Mouse (Mus musculus) heart, embryonic 16.5 days (tissue): ENCODE data around the gene Lrp5. TPM values are rescaled to one million over a fixed set of nuclear protein-coding genes. Genes with fewer than 3 reads are reported as not detected.
"Not testable (repeated sequence)": the region's sequence is repeated elsewhere in the genome, so short reads cannot be mapped to it uniquely, and the experiment has no call there.

Experiments
- ATAC-seq: fragments of 200-750 bp; cut with Nextera tagmentation; replicated peaks from 2 replicates; pipeline ENCODE4 v1.8.0; 2017; ENCODE audit warnings: moderate number of reproducible peaks; ENCODE audit not compliant: insufficient read depth, low FRiP score; ENCODE audit errors: extremely low read depth
- H3K27ac ChIP-seq: fragments of 300-500 bp; sonication (generic); 2 replicates; pipeline ENCODE4 v1.5.1; 2014; ENCODE audit warnings: mild to moderate bottlenecking, low read length, control low read depth, moderate library complexity
- H3K27me3 ChIP-seq: fragments of 300-500 bp; sonication (generic); 2 replicates; pipeline ENCODE4 v1.6.1; 2014; ENCODE audit warnings: low read length, mixed read lengths; ENCODE audit not compliant: control insufficient read depth, insufficient read depth
- H3K36me3 ChIP-seq: fragments of 300-500 bp; sonication (generic); 2 replicates; pipeline ENCODE4 v1.6.1; 2014; ENCODE audit not compliant: control insufficient read depth, insufficient read depth
- H3K4me1 ChIP-seq: fragments of 300-500 bp; sonication (generic); 2 replicates; pipeline ENCODE4 v1.6.1; 2014; ENCODE audit warnings: low read length, mixed read lengths; ENCODE audit not compliant: control insufficient read depth, insufficient read depth
- H3K4me2 ChIP-seq: fragments of 300-500 bp; sonication (generic); 2 replicates; pipeline ENCODE4 v1.6.1; 2014; ENCODE audit warnings: low read depth, mild to moderate bottlenecking, control low read depth, low read length
- H3K4me3 ChIP-seq: fragments of 300-500 bp; sonication (generic); 2 replicates; pipeline ENCODE4 v1.5.1; 2014; ENCODE audit warnings: mild to moderate bottlenecking, control low read depth, low read length
- H3K9ac ChIP-seq: fragments of 300-500 bp; sonication (generic); 2 replicates; pipeline ENCODE4 v1.6.1; 2014; ENCODE audit warnings: low read length, control low read depth
- H3K9me3 ChIP-seq: fragments of 300-500 bp; sonication (generic); replicated peaks from 2 replicates; pipeline ENCODE4 v1.6.1; 2016; ENCODE audit warnings: low read length; ENCODE audit not compliant: control insufficient read depth
- WGBS: fragments of 180-500 bp; shearing (Covaris S2); extraction: QIAGEN DNeasy Blood & Tissue Kit; methylation state at CpG from one replicate; pipeline ENCODE4 v1.1.7; 2014; 5-methylcytosine and 5-hydroxymethylcytosine counted together
- polyA plus RNA-seq: library from polyadenylated mRNA; unstranded; fragments of >200 nt; fragmentation: Nextera tagmentation; extraction: Ambion mirVana; gene quantifications from 2 replicates; pipeline ENCODE4 v1.2.1, GENCODE M21; 2015

Gene Lrp5
- polyA plus RNA-seq, 1 experiment from 2014 or later = 3.1 TPM

DNA sequence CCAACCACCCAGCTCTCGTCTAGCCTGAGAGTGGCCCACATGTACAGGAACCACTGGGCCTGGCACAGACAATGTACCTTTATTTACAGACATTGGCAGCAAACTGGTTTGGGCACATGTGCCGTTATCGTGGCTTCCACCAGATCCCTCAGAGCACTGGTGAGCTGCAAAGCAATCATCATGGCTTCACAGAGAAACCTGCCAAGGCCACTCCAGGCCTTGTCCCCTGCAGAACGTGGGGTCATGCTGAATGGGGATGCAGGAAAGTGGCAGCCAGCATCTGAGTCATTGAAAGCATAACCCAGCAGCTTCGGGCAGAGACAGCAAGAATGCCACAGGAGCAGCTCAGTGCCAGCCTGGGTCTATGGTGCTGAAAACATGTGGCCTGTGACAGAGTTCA, 92.0 kb downstream of the Lrp5 start:
- no peak overlapping the region for H3K4me2 ChIP-seq
- H3K4me1 ChIP-seq = no peaks in the 10 kb centered on the region
- ATAC-seq = no peak
- 90% methylated on average over 5 of the region's 5 CpGs for WGBS
- H3K9me3 ChIP-seq = no peaks in the 10 kb centered on the region
- H3K9ac ChIP-seq = no peak overlapping the region
- no peaks in the 10 kb centered on the region for H3K27me3 ChIP-seq
- H3K27ac ChIP-seq = no peak overlapping the region
- H3K36me3 ChIP-seq = peaks cover 32% of the 10 kb centered on the region
- H3K4me3 ChIP-seq = no peak overlapping the region

DNA sequence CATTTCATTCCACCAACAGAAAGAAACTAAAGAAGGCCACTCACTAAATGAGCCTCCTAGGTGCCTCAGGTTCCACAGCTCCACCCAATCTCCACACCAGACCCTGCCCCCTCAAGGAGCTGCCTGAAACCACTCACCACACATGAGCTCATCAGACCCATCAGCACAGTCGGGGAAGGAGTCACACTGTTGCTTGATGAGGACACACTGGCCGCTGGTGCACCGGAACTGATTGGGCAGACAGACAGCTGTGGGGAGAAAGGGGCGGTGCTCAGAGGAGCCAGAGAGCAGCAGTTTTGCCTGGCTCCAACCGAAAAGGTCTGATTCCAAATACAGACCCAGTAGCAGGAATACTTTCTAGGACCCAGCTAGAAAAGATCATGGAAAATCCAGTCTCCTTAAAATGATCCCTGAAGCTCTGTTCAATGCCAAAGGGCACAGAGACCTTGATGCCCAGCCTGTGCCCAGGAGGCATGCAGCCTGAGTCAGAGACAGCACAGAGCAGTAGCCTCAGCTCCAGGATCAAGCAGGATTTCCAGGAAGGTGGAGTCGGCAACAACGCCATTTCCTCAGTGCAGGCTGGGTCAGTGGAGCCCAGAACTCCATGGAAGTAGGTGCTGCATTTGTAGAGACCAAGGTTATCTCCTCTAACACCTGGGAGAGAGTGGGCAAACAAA, 92.8 kb downstream of the Lrp5 start:
- H3K9ac ChIP-seq = no peak overlapping the region
- H3K4me3 ChIP-seq = no peak overlapping the region
- no peak overlapping the region for H3K27ac ChIP-seq
- H3K4me1 ChIP-seq = no peaks in the 10 kb centered on the region
- ATAC-seq = no peak
- H3K36me3 ChIP-seq = peaks cover 34% of the 10 kb centered on the region
- no peaks in the 10 kb centered on the region for H3K27me3 ChIP-seq
- 74% methylated on average over 7 of the region's 7 CpGs for WGBS
- no peak overlapping the region for H3K4me2 ChIP-seq
- H3K9me3 ChIP-seq = no peaks in the 10 kb centered on the region

DNA sequence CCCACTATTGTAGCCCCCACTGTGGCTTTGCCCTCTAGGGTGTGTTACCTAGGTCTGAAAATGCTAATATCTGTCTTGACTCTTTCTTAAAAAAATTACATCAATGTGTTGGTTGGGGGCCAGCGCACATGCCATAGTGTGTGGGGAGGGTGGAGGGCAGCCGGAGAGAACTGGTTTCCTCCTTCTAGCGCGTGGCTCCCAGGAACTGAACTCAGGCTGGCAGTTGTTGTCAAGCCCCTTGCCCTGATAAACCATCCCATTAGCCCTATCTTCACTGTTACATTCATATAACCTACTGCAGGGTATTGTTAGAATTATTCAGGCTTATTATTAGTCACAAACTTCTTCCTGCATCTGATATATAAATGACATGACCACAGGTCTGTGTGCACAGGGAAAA, 96.4 kb downstream of the Lrp5 start:
- Histone ChIP-seq H3K9me3 (no peaks in the 10 kb centered on the region), H3K4me3 (no peak overlapping the region), H3K4me1 (no peaks in the 10 kb centered on the region), H3K36me3 (peaks cover 32% of the 10 kb centered on the region), H3K9ac (no peak overlapping the region), H3K4me2 (no peak overlapping the region), H3K27ac (no peak overlapping the region), H3K27me3 (no peaks in the 10 kb centered on the region)
- no peak for ATAC-seq
- WGBS = 88% methylated on average over 4 of the region's 4 CpGs

DNA sequence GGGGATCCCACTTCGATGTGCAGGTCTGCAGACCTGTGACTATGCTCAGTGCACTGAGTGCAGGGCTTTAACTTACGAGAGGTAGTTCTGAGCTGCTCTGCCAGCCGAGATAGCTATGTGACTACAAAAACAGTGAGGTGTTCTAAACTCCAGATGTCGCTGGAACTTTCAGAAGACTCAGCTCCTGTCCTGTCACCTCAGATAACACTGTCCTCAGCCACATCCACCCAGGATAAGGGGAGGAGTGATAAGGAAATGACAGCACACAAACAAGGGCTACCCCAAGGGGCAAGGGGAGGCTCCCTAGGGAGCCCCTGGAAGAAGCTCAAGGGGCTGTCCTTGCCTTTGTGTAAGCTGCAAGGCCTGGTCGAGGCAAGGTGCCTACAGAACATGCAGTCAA, 96.8 kb downstream of the Lrp5 start:
- ATAC-seq = no peak
- Histone ChIP-seq H3K36me3 (peaks cover 33% of the 10 kb centered on the region), H3K9me3 (no peaks in the 10 kb centered on the region), H3K27ac (no peak overlapping the region), H3K27me3 (no peaks in the 10 kb centered on the region), H3K9ac (no peak overlapping the region), H3K4me3 (no peak overlapping the region), H3K4me1 (no peaks in the 10 kb centered on the region), H3K4me2 (no peak overlapping the region)
- 47% methylated on average over 5 of the region's 5 CpGs for WGBS

DNA sequence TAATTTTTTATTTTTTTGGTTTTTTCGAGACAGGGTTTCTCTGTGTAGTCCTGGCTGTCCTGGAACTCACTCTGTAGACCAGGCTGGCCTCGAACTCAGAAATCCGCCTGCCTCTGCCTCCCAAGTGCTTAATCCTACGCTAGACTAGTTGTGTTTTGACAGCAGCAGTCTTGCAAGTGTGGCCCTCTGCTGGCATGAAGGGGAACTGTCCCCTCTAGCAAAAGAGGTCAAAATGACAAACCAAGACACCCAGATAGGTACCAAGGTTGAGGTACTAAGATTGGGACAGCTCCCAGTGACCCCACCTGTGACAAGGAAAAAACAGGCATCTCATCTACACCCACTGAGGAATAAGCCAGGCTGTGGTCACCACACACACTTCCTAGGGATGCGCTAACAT, 98.6 kb downstream of the Lrp5 start:
- H3K27ac ChIP-seq, H3K4me1 ChIP-seq, H3K27me3 ChIP-seq, H3K4me2 ChIP-seq, ATAC-seq, H3K9ac ChIP-seq, H3K4me3 ChIP-seq, H3K9me3 ChIP-seq: not testable (repeated sequence)
- WGBS = 93% methylated on average over 5 of the region's 5 CpGs
- peaks cover 32% of the 10 kb centered on the region for H3K36me3 ChIP-seq

DNA sequence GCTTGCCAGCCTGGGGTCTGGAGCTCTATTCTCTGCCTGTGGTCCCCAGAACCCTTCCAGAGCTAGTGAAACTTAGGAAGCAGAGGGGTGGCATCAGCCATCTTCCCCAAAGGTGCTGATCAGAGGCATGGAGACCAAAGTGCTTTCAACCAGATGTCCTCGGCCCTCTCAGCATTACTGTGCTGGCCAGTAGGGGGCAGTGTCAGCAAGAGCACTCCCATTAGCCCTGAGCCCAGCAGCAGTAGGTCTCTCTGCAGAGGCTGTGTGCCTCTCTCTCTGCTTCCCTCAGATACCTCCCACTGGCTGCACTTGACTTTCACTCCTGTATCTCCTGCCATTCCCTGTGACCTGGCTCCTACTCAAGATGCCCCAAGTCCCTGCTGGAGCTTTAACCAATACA, 99.8 kb downstream of the Lrp5 start:
- 22% methylated on average over 1 of the region's 1 CpGs for WGBS
- Histone ChIP-seq H3K36me3 (peaks cover 25% of the 10 kb centered on the region), H3K4me3 (no peak overlapping the region), H3K27ac (no peak overlapping the region), H3K4me2 (no peak overlapping the region), H3K4me1 (no peaks in the 10 kb centered on the region), H3K9me3 (no peaks in the 10 kb centered on the region), H3K27me3 (no peaks in the 10 kb centered on the region), H3K9ac (no peak overlapping the region)
- no peak for ATAC-seq

DNA sequence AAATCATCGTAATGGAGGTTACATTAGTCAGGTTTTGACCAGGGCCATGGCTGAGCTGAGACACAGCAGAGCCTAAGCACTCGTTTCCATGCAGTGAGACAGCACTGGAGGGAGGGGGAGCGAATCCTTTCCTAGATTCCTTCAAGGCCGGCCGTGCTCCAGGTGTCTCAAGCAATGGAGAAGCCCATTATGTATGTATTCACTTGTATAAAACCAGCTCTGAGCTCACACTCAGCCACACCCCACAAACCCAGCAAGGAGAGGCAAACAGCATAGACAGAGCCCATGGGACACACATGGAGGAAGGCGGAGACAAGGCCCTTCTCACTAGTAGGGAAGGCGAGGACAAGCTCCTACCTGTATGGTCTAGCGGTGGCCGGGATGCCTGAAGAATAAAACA, 100.3 kb downstream of the Lrp5 start:
- WGBS = 89% methylated on average over 9 of the region's 9 CpGs
- Histone ChIP-seq H3K4me3 (no peak overlapping the region), H3K9me3 (no peaks in the 10 kb centered on the region), H3K4me2 (no peak overlapping the region), H3K36me3 (peaks cover 20% of the 10 kb centered on the region), H3K4me1 (no peaks in the 10 kb centered on the region), H3K27me3 (no peaks in the 10 kb centered on the region), H3K27ac (no peak overlapping the region), H3K9ac (no peak overlapping the region)
- ATAC-seq = no peak

DNA sequence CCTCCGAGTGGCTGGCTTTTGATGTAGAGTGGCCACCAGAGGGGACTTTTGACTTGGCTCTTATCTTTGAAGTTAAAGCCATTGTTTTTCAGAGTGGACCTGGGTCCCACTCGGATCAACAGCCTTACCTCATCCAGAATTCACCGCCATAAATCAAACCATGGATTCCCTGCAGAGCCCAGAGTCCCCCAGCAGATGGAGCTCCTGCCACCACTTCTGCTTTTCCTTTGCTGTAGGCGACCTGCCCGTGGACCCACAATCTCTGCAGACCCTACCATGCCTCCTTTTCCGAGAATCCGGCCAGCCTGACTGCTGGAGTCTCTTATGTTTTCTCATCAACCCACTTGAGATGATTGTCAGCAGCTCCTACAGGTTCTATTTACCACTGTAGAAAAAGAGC, 105.0 kb downstream of the Lrp5 start:
- Histone ChIP-seq H3K4me2 (no peak overlapping the region), H3K4me1 (peaks cover 18% of the 10 kb centered on the region), H3K9ac (no peak overlapping the region), H3K27me3 (no peaks in the 10 kb centered on the region), H3K4me3 (no peak overlapping the region), H3K36me3 (peaks cover 4% of the 10 kb centered on the region; the same call in 1 of the 2 replicates), H3K9me3 (no peaks in the 10 kb centered on the region), H3K27ac (no peak overlapping the region)
- ATAC-seq = no peak
- 21% methylated on average over 7 of the region's 7 CpGs for WGBS

DNA sequence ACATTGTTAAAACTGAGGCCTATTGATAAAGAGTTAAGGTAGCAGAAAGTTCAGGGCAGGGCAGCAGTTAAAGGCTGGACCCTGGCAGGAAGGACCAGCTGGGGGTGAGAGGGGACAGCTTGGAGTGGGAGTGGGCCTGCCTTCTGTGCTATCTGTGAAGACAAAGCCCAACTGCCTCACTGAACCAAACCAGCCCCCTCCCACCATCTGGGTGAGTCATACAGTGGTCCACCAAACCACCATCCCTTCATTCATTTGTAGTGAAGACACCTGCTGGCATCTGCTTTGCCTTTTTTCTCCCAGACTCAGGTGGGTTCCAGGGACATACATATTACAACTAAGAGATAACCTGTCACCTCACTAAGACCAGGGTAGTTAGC, 108.5 kb downstream of the Lrp5 start:
- H3K9me3 ChIP-seq = no peaks in the 10 kb centered on the region
- no peak for ATAC-seq
- peaks cover 34% of the 10 kb centered on the region for H3K4me1 ChIP-seq
- H3K27me3 ChIP-seq = no peaks in the 10 kb centered on the region
- peak overlapping the region; percentile 68 for H3K27ac ChIP-seq
- H3K36me3 ChIP-seq = no peaks in the 10 kb centered on the region
- no peak overlapping the region for H3K4me2 ChIP-seq
- H3K9ac ChIP-seq = no peak overlapping the region
- H3K4me3 ChIP-seq = no peak overlapping the region
